Mouse (Mus musculus) midbrain, embryonic 16.5 days (tissue): Measurements from ENCODE around the gene Ctcf. TPM values are rescaled to one million over a fixed set of nuclear protein-coding genes. Genes with fewer than 3 reads are reported as not detected.

Source experiments
- ATAC-seq: fragments of 200-750 bp; cut with Nextera tagmentation; 2 replicates; pipeline ENCODE4 v1.8.0; 2017; ENCODE audit warnings: moderate TSS enrichment
- H3K27ac ChIP-seq: fragments of 300-500 bp; sonication (generic); 2 replicates; pipeline ENCODE4 v1.5.1; 2014; ENCODE audit warnings: mild to moderate bottlenecking, low read length, mixed read lengths
- H3K27me3 ChIP-seq: fragments of 300-500 bp; sonication (generic); 2 replicates; pipeline ENCODE4 v1.6.1; 2014; ENCODE audit warnings: low read depth, low read length, mixed read lengths; ENCODE audit not compliant: control insufficient read depth, insufficient read depth
- H3K36me3 ChIP-seq: fragments of 300-500 bp; sonication (generic); 2 replicates; pipeline ENCODE4 v1.6.1; 2014; ENCODE audit warnings: mild to moderate bottlenecking, low read length, moderate library complexity, mixed read lengths; ENCODE audit not compliant: control insufficient read depth, insufficient read depth
- H3K4me1 ChIP-seq: fragments of 300-500 bp; sonication (generic); 2 replicates; pipeline ENCODE4 v1.6.1; 2014; ENCODE audit warnings: mild to moderate bottlenecking, low read length, mixed read lengths; ENCODE audit not compliant: control insufficient read depth, insufficient read depth
- H3K4me2 ChIP-seq: fragments of 300-500 bp; sonication (generic); 2 replicates; pipeline ENCODE4 v1.6.1; 2014; ENCODE audit warnings: mild to moderate bottlenecking, low read length, mixed read lengths
- H3K4me3 ChIP-seq: fragments of 300-500 bp; sonication (generic); 2 replicates; pipeline ENCODE4 v1.5.1; 2014; ENCODE audit warnings: low read depth, mild to moderate bottlenecking, low read length, moderate library complexity, mixed read lengths
- H3K9ac ChIP-seq: fragments of 300-500 bp; sonication (generic); 2 replicates; pipeline ENCODE4 v1.6.1; 2014; ENCODE audit warnings: low read depth, low read length, mixed read lengths
- H3K9me3 ChIP-seq: fragments of 300-500 bp; sonication (generic); replicated peaks from 2 replicates; pipeline ENCODE4 v1.6.1; 2014; ENCODE audit warnings: mild to moderate bottlenecking, low read length, mixed read lengths; ENCODE audit not compliant: control insufficient read depth, poor library complexity, severe bottlenecking
- WGBS: fragments of 180-500 bp; shearing (Covaris S2); extraction: QIAGEN DNeasy Blood & Tissue Kit; methylation state at CpG from one replicate; pipeline ENCODE4 v1.1.7; 2014; 5-methylcytosine and 5-hydroxymethylcytosine counted together
- polyA plus RNA-seq: library from polyadenylated mRNA; unstranded; fragments of >200 nt; fragmentation: Nextera tagmentation; extraction: Ambion mirVana; gene quantifications from 2 replicates; pipeline ENCODE4 v1.2.1, GENCODE M21; 2015

Ctcf gene
- polyA plus RNA-seq, 1 experiment from 2014 or later, result 93.8 TPM

GRCm38 (mm10) chr8:105690978-105691377 is 54.6 kb downstream of the Ctcf start:
- H3K4me1 ChIP-seq, result peaks cover 15% of the 10 kb centered on the region
- no peak overlapping the region for H3K27ac ChIP-seq
- no peak overlapping the region for H3K4me2 ChIP-seq
- no peak overlapping the region for H3K4me3 ChIP-seq
- no peaks in the 10 kb centered on the region for H3K9me3 ChIP-seq
- H3K36me3 ChIP-seq, result 0 out of 2 replicates have a peak, but pooled peaks cover 3% of the 10 kb centered on the region
- ATAC-seq, result no peak
- H3K27me3 ChIP-seq, result no peaks in the 10 kb centered on the region
- no peak overlapping the region for H3K9ac ChIP-seq
- 86% methylated on average over 14 of the region's 14 CpGs for WGBS

DNA sequence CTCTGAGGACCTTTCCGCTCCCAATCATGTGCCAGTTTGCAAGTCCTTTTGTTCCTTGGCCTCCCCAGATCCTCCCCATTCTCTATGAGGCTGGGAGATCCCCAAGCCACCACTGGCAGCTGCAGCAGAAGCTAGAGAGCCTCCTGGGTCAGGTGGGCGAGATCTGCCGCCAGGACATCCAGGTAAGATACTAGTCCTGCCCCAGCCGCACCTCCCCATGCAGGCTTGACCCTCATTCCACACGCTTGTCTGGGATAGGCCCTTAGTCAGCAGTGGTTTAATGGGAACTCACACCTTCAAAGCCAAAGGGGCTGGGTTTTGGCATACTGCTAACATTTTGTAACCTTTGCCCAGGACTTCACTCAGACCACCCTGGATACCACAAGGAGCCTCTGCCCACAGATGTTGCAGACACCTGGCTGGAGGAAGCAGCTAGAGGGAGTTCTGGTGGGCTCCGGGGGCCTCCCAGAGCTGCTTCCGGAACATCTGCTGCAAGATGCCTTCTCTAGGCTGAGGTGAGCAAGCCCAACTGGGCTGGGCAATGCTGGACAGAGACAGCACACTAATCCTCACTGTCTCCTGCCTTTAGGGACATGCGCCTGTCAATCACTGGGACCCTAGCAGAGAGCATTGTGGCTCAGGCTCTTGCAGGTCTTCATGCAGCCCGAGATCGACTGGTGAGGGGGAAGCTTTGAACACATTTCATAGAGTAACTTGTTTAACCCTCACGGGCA is 56.2 kb downstream of the Ctcf start:
- Histone ChIP-seq H3K4me1 (peaks cover 15% of the 10 kb centered on the region), H3K4me3 (no peak overlapping the region), H3K4me2 (no peak overlapping the region), H3K27ac (no peak overlapping the region), H3K9ac (no peak overlapping the region), H3K27me3 (no peaks in the 10 kb centered on the region), H3K36me3 (peaks cover 14% of the 10 kb centered on the region), H3K9me3 (no peaks in the 10 kb centered on the region)
- ATAC-seq, result no peak
- 94% methylated on average over 11 of the region's 11 CpGs for WGBS

GRCm38 (mm10) chr8:105693648-105694047 is 57.3 kb downstream of the Ctcf start:
- peak; percentile 73 for ATAC-seq
- Histone ChIP-seq H3K27ac (peak overlapping the region; percentile 89), H3K4me3 (peak overlapping the region; percentile 59), H3K27me3 (no peaks in the 10 kb centered on the region), H3K9me3 (no peaks in the 10 kb centered on the region), H3K36me3 (peaks cover 22% of the 10 kb centered on the region), H3K4me2 (peak overlapping the region; percentile 69), H3K4me1 (peaks cover 15% of the 10 kb centered on the region), H3K9ac (peak overlapping the region; percentile 80)
- WGBS, result 2% methylated on average over 30 of the region's 30 CpGs

DNA sequence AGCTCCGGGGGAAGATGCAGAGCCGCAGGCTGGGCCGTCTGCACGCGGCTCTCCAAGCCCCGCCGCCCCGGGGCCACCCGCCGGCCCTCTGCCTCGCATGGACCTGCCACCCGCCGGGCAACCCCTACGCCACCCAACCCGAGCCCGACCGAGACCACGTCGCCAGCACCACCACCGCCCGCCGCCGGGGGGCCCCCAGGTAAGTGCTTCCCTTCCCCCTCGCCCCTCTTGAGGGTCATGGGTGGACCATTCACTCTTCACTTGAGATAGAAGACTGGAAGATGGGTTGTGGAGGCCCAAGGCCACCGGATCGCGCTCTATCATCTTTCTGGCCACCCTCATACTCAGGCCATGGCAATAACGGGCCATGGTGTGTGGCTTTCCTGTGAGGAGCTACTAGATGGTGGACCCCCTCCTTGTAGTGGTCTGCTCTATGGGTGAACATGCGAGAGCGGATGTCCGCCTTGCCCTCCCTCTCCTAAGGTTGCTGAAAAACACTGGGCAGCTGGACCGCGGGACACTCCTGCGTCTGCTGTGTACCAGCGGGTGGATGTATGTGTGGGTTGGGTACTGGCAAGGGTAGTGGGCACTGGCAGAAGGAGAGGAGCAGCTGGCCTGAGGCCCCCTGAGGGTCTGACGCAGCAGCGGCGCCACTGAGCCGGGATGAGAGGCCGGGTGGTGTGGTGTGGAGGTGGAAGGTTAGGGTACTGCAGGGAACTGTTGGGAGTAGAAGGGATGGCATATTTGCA is 57.9 kb downstream of the Ctcf start:
- ATAC-seq, result peak; percentile 68
- H3K4me2 ChIP-seq, result peak overlapping the region; percentile 69
- WGBS, result 7% methylated on average over 28 of the region's 40 CpGs
- H3K9ac ChIP-seq, result peak overlapping the region; percentile 80
- H3K4me1 ChIP-seq, result peaks cover 15% of the 10 kb centered on the region
- no peaks in the 10 kb centered on the region for H3K27me3 ChIP-seq
- H3K4me3 ChIP-seq, result peak overlapping the region; percentile 59
- H3K36me3 ChIP-seq, result peaks cover 25% of the 10 kb centered on the region
- peak overlapping the region; percentile 89 for H3K27ac ChIP-seq
- H3K9me3 ChIP-seq, result no peaks in the 10 kb centered on the region

DNA sequence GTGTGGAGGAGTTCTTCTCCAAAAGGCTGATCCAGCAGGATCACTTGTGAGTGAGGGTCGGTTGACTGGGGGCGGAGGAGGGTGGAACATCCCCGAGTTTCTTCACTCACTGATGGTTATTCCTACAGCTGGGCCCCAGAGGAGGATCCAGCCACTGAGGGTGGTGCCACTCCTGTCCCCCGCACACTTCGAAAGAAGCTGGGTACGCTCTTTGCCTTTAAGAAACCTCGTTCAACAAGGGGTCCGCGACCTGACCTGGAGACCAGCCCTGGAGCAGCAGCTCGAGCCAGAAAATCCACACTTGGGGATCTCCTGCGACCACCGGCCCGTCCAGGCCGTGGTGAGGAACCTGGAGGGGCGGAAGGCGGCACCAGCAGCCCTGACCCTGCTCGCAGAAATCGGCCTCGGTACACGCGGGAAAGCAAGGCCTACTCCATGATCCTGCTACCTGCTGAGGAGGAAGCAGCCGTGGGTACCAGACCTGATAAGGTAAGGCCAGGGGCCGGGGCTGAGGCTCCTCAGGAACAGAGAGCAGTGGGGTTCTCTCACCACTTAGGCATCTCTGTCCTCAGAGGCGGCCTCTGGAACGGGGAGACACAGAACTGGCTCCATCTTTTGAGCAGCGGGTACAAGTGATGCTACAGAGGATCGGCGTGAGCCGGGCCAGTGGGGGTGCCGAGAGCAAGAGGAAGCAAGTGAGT is 58.9 kb downstream of the Ctcf start:
- WGBS, result 82% methylated on average over 30 of the region's 30 CpGs
- no peak for ATAC-seq
- peak overlapping the region; percentile 89 for H3K27ac ChIP-seq

DNA sequence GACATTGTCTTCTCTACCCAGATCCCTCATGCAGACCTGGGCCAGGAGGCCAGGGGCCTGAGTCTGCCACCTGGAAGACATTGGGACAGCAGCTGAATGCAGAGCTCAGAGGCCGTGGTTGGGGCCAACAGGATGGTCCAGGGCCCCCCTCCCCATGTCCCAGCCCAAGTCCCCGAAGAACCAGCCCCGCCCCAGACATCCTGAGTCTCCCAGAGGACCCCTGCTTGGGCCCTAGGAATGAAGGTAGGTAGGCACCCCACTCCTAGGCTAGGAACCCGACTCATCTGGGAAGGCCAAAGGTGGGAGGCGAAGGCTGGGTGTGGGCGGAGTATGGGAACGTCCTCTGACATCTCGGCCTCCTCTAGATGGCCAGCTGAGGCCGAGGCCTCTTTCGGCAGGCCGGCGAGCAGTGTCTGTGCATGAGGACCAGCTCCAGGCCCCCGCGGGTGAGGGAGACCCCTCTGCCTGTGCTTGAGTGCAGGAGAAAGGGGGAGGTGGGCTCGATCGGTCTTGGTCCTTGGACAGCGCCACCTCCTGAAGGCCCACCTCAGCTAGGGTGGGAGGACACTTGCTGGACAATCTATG is 60.9 kb downstream of the Ctcf start:
- no peaks in the 10 kb centered on the region for H3K27me3 ChIP-seq
- WGBS, result 93% methylated on average over 17 of the region's 17 CpGs
- H3K9me3 ChIP-seq, result no peaks in the 10 kb centered on the region
- ATAC-seq, result no peak
- H3K4me1 ChIP-seq, result peaks cover 30% of the 10 kb centered on the region
- H3K27ac ChIP-seq, result no peak overlapping the region
- H3K36me3 ChIP-seq, result peaks cover 25% of the 10 kb centered on the region
- no peak overlapping the region for H3K4me2 ChIP-seq
- no peak overlapping the region for H3K4me3 ChIP-seq
- no peak overlapping the region for H3K9ac ChIP-seq

More for the DNA sequence above, 58.9 kb downstream of the Ctcf start:
- Histone ChIP-seq H3K9ac (peak overlapping the region; percentile 80), H3K36me3 (peaks cover 25% of the 10 kb centered on the region), H3K27me3 (no peaks in the 10 kb centered on the region), H3K4me1 (peaks cover 23% of the 10 kb centered on the region), H3K4me2 (peak overlapping the region; percentile 69), H3K4me3 (peak overlapping the region; percentile 59), H3K9me3 (no peaks in the 10 kb centered on the region)

- no peak for ATAC-seq
- H3K27ac ChIP-seq, result no peak overlapping the region
- H3K27me3 ChIP-seq, result no peaks in the 10 kb centered on the region
- WGBS, result 96% methylated on average over 5 of the region's 5 CpGs
- no peak overlapping the region for H3K4me2 ChIP-seq
- no peak overlapping the region for H3K9ac ChIP-seq
- H3K9me3 ChIP-seq, result no peaks in the 10 kb centered on the region
- peaks cover 30% of the 10 kb centered on the region for H3K4me1 ChIP-seq
- H3K4me3 ChIP-seq, result no peak overlapping the region
- peaks cover 25% of the 10 kb centered on the region for H3K36me3 ChIP-seq
Observed at GRCm38 (mm10) chr8:105698734-105699133, 62.4 kb downstream of the Ctcf start.

DNA sequence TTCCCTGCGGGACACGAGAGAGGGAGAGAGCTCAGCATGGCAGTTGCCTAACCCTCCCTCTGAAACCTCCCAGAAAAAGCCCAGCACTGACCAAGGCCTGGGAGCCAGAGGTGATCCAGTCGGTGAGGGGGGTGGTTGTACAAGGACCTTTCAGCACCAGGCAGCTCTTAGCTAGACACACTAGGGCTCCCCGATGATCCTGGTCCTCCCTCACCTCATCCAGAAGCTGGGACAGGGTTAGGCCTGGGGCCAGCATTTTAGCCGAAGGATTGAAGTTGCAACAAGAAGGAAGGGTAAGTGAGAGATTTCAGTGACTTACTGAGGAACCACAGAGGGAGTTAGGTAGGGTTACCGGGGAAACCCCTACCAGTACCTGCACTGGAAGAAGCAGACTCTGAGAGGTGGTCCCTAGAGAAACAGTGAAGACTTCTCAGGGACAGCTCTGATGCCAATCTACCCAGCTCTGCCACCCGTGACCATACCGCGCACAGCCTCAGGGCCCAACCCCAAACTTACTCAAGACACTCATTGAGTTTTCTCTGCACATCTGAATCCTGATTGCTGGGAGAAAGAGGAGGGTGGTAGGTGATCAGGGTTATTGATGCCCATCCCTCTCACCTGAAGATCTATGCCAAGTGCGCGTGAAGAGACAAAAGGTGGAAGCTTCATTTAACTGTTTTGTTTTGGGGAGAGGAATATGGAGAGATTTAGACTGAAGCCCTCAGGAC is 63.3 kb downstream of the Ctcf start:
- peak overlapping the region; percentile 76; the same call in 1 of the 2 replicates for H3K9ac ChIP-seq
- H3K4me3 ChIP-seq, result peak overlapping the region; percentile 76
- peaks cover 26% of the 10 kb centered on the region for H3K36me3 ChIP-seq
- H3K4me1 ChIP-seq, result peaks cover 29% of the 10 kb centered on the region
- WGBS, result 90% methylated on average over 11 of the region's 11 CpGs
- no peak for ATAC-seq
- H3K4me2 ChIP-seq, result peak overlapping the region; percentile 99
- H3K27ac ChIP-seq, result no peak overlapping the region
- no peaks in the 10 kb centered on the region for H3K27me3 ChIP-seq
- no peaks in the 10 kb centered on the region for H3K9me3 ChIP-seq
